Mouse (Mus musculus) limb, embryonic 13.5 days (tissue): ENCODE data around the gene Gpatch4. TPM values are rescaled to one million over a fixed set of nuclear protein-coding genes. Genes with fewer than 3 reads are reported as not detected.

Experiments used
- ATAC-seq: fragments of 200-750 bp; cut with Nextera tagmentation; 2 replicates; pipeline ENCODE4 v1.8.0; 2017; ENCODE audit warnings: low read depth, moderate number of reproducible peaks, moderate TSS enrichment; ENCODE audit not compliant: low FRiP score
- H3K27ac ChIP-seq: fragments of 300-500 bp; sonication (generic); 2 replicates; pipeline ENCODE4 v1.5.1; 2015; ENCODE audit warnings: inconsistent platforms, mild to moderate bottlenecking, moderate library complexity
- H3K27me3 ChIP-seq: fragments of 300-500 bp; sonication (generic); 2 replicates; pipeline ENCODE4 v1.6.1; 2015; ENCODE audit warnings: mild to moderate bottlenecking, inconsistent platforms
- H3K36me3 ChIP-seq: fragments of 300-500 bp; sonication (generic); 2 replicates; pipeline ENCODE4 v1.6.1; 2015; ENCODE audit warnings: inconsistent platforms, mild to moderate bottlenecking, moderate library complexity
- H3K4me1 ChIP-seq: fragments of 300-500 bp; sonication (generic); 2 replicates; pipeline ENCODE4 v1.6.1; 2015; ENCODE audit warnings: inconsistent platforms
- H3K4me2 ChIP-seq: fragments of 300-500 bp; sonication (generic); replicated peaks from 2 replicates; pipeline ENCODE4 v1.6.1; 2015; ENCODE audit warnings: inconsistent platforms, mild to moderate bottlenecking, moderate library complexity
- H3K4me3 ChIP-seq: fragments of 300-500 bp; sonication (generic); 2 replicates; pipeline ENCODE4 v1.5.1; 2015; ENCODE audit warnings: moderate library complexity, mild to moderate bottlenecking, inconsistent platforms
- H3K9ac ChIP-seq: fragments of 300-500 bp; sonication (generic); 2 replicates; pipeline ENCODE4 v1.6.1; 2015; ENCODE audit warnings: mild to moderate bottlenecking, inconsistent platforms
- H3K9me3 ChIP-seq: fragments of 300-500 bp; sonication (generic); 2 replicates; pipeline ENCODE4 v1.6.1; 2016; ENCODE audit warnings: inconsistent platforms
- WGBS: fragments of 180-500 bp; shearing (Covaris S2); methylation state at CpG from one replicate; pipeline ENCODE4 v1.1.7; 2015; 5-methylcytosine and 5-hydroxymethylcytosine counted together
- polyA plus RNA-seq: library from polyadenylated mRNA; unstranded; fragments of >200 nt; fragmentation: Nextera tagmentation; extraction: Ambion mirVana; gene quantifications from 2 replicates; pipeline ENCODE4 v1.2.1, GENCODE M21; 2015

The Gpatch4 gene
- polyA plus RNA-seq, 1 experiment from 2014 or later: 33.0 TPM

DNA sequence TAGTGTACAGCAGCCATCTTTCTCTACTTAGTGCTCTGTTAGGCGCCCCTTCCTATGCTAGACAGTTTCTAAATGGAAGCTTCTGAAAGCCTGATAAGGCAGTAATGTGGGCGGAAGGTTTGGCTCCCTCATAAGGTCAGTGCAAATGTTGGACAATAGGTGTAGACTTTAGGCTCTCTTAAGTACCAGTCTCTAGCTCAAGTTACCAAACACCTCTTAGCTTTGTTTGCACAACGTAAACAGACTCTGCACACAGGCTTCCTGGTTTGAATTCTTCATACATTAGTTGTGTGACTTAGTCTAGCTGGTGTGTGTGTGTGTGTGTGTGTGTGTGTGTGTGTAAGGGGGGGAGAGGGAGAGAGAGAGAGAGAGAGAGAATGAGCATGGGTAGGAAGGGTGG lies 6.6 kb downstream of the Gpatch4 start:
- Histone ChIP-seq H3K9ac (no peak overlapping the region), H3K4me3 (no peak overlapping the region), H3K27ac (no peak overlapping the region), H3K4me2 (no peak overlapping the region), H3K4me1 (no peaks in the 10 kb centered on the region), H3K36me3 (peaks cover 44% of the 10 kb centered on the region), H3K27me3 (no peaks in the 10 kb centered on the region), H3K9me3 (no peaks in the 10 kb centered on the region)
- 82% methylated on average over 3 of the region's 3 CpGs for WGBS
- no peak for ATAC-seq

DNA sequence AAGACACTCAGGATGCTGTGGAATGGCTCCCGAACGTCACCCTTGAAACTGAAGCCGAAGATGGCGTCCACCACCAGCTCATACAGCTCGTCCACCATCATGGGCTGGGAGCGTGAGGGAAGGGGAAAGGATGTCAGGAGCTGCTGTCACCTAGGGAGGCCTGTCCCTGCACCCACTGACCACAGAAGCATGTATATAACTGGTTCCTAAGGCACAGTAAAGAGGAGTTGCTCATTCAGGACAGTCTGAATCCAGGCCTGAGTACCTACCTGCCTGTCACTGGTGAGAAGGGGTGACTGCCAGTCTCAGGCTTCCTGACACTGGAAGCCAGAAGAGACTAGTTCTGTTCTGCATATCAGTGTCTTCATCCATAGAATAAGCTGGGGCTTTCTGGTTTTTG lies 14.1 kb downstream of the Gpatch4 start:
- 86% methylated on average over 6 of the region's 6 CpGs for WGBS
- no peak for ATAC-seq
- H3K27me3 ChIP-seq: no peaks in the 10 kb centered on the region
- peaks cover 13% of the 10 kb centered on the region for H3K4me1 ChIP-seq
- H3K9ac ChIP-seq: peak overlapping the region; percentile 91; the same call in 1 of the 2 replicates
- peak overlapping the region; percentile 86 for H3K4me3 ChIP-seq
- no peak overlapping the region for H3K27ac ChIP-seq
- no peaks in the 10 kb centered on the region for H3K9me3 ChIP-seq
- peaks cover 49% of the 10 kb centered on the region for H3K36me3 ChIP-seq
- peak overlapping the region; percentile 91 for H3K4me2 ChIP-seq

DNA sequence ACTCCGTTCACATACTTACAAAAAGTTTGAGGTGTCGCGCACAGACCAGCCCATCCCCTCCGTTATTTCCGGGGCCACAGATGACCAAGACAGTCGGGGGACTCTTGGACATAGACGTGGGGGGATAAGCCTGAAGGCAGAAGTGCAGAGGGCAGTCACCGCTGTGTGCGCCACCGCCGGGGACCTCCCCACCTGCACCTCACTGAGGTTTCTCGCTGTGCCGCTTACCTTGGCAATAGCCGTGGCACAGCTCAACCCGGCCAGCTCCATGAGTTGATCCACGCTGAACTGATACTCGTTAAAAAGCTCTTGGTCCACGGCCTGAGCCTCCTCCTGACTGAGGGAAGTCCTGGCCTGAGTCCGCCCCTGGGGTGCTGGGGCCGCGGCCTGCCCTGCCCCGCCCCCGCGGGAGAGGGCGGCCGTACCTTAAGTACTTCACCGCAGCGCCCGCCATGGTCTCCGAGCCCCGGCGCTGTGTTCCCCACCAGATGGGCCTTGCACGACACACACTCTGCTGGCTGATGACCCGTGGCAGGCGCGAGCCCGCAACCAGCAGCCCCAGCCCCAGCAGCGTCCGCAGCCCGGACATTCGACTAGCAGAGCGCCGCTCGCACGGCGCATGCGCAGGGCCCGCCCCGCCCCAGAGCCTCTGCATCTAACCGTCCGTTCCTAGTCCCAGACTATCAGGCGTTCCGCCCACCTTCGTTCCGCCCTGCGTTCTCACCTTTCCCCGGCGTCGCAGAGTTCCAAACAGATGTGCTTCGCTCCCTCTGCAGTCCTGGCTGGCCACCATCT lies 15.2 kb downstream of the Gpatch4 start, which contains the start of gene Naxe:
Gene Naxe (minus strand): TSS at position 594 of the 795 bp plus-strand sequence.
- Histone ChIP-seq H3K27ac (peak within 1 kb of the TSS; percentile 69; the same call in 1 of the 2 replicates), H3K36me3 (peaks cover 38% of the 10 kb centered on the region), H3K9me3 (no peaks in the 10 kb centered on the region), H3K27me3 (no peaks in the 10 kb centered on the region), H3K9ac (peak within 1 kb of the TSS; percentile 91), H3K4me1 (peaks cover 13% of the 10 kb centered on the region), H3K4me3 (peak within 1 kb of the TSS; percentile 86), H3K4me2 (peak within 1 kb of the TSS; percentile 91)
- peak; percentile 95 for ATAC-seq
- under 1% methylated on average over 60 of the region's 60 CpGs for WGBS

DNA sequence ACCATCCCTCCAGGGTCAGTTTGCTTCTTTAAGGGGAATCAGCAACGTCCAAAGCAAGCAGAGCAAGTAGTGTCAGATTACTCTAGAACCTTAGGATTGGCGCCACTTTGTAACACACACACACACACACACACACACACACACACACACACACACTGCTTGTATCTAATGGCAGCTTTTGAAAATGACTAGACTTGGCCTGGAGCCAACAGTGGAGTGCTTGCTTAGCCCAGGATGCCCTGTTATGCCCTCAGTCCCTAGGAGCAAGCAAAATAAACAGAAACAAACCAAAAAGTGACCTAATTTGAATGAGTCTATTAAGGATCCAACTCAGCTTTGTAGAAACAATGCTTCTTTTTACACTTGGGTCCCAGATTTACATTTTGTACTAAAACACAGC lies 25.5 kb downstream of the Gpatch4 start:
- H3K36me3 ChIP-seq: no peaks in the 10 kb centered on the region
- H3K4me2 ChIP-seq: no peak overlapping the region
- no peak overlapping the region for H3K9ac ChIP-seq
- no peak for ATAC-seq
- H3K9me3 ChIP-seq: no peaks in the 10 kb centered on the region
- no peak overlapping the region for H3K4me3 ChIP-seq
- WGBS: 13% methylated on average over 2 of the region's 2 CpGs
- H3K4me1 ChIP-seq: no peaks in the 10 kb centered on the region
- H3K27me3 ChIP-seq: peaks cover 8% of the 10 kb centered on the region
- no peak overlapping the region for H3K27ac ChIP-seq

DNA sequence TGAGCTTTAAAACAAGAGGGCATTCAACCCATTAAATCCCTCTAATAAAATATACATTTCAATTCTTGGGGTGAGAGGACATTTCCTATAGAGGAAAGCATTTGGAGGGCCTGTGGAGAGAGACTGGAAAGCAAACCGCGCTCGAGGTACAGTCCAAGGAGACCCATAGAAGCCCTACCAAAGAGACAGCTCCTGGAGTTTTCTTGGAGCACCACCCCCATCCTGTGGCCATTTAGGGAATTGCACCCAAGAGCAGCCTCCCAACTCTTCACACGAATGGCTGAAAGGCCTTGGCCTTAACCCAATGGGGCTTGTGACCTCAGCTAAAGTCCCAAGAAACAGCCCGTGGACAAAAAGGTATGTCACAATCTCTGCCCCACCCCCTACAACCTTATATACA lies 28.9 kb downstream of the Gpatch4 start:
- Histone ChIP-seq H3K36me3 (no peaks in the 10 kb centered on the region), H3K4me1 (no peaks in the 10 kb centered on the region), H3K9me3 (no peaks in the 10 kb centered on the region), H3K27me3 (peaks cover 8% of the 10 kb centered on the region), H3K27ac (no peak overlapping the region), H3K4me3 (no peak overlapping the region), H3K4me2 (no peak overlapping the region), H3K9ac (no peak overlapping the region)
- peak; percentile 44; the same call in 1 of the 2 replicates for ATAC-seq
- WGBS: 0% methylated on average over 5 of the region's 5 CpGs

DNA sequence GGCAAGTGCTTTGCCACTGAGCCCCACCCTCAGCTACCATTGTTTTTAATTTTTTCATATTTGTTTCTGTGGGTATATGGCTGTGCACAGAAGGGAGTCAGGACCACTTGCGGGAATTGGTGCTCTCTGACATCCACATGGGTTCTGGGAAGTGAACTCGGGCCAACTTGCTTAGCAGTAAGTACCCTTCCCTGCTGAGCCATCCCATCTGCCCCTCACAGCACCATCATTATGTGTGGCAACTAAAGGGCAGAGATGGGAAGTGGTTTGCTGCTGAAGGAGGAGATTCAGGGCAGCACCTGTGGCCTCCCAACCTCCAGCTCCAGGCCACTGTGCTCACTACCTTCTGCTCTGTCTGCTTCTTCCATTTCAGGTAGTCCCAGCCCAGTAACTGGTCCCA lies 30.7 kb downstream of the Gpatch4 start:
- no peak for ATAC-seq
- no peak overlapping the region for H3K4me3 ChIP-seq
- H3K27me3 ChIP-seq: peaks cover 8% of the 10 kb centered on the region
- 63% methylated on average over 2 of the region's 2 CpGs for whole genome bisulfite sequencing
- H3K27ac ChIP-seq: no peak overlapping the region
- no peaks in the 10 kb centered on the region for H3K9me3 ChIP-seq
- H3K4me2 ChIP-seq: no peak overlapping the region
- no peak overlapping the region for H3K9ac ChIP-seq
- H3K36me3 ChIP-seq: no peaks in the 10 kb centered on the region
- H3K4me1 ChIP-seq: no peaks in the 10 kb centered on the region

DNA sequence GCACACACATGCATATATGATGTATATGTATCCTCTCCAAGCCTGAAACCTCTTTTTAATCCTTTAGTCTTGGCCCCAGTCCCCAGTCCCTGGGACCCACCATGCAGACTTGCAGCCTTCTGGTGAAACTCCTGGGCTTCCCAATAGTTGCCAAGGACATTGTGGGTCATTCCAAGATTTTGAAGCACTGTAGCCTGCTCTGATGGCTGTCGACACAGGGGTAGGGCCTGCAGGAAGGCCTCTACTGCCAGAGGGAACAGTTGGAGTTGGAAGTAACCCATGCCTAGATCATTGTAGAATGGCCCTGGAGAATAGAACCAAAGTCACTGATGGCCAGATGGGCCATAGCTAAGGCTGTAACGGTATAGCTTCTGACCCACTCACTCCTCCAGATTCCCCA lies 31.4 kb downstream of the Gpatch4 start:
- H3K4me3 ChIP-seq: no peak overlapping the region
- WGBS: 73% methylated on average over 2 of the region's 2 CpGs
- no peak for ATAC-seq
- no peak overlapping the region for H3K4me2 ChIP-seq
- no peak overlapping the region for H3K9ac ChIP-seq
- no peaks in the 10 kb centered on the region for H3K36me3 ChIP-seq
- no peaks in the 10 kb centered on the region for H3K9me3 ChIP-seq
- H3K27ac ChIP-seq: no peak overlapping the region
- peaks cover 8% of the 10 kb centered on the region for H3K27me3 ChIP-seq
- H3K4me1 ChIP-seq: no peaks in the 10 kb centered on the region

DNA sequence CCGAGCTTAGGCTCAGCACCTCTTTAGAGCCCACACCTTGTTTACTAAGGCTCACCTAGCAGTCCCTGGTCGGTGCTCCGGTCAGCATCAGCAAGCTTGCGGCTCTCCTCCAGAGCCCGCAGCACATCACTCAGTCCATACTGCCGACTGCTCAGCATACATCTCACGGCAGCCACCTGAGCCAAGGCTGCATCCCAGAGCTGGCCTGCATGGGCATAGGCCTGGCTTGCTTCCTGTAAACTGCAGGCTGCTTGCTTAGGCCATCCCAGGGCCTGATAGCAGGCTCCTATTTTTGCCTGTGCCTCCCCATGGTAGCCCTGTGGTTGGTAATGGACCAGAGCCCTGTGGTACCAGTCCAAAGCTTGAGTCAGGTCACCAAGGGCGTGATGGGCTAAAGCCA lies 31.9 kb downstream of the Gpatch4 start:
- no peaks in the 10 kb centered on the region for H3K9me3 ChIP-seq
- no peaks in the 10 kb centered on the region for H3K36me3 ChIP-seq
- peaks cover 8% of the 10 kb centered on the region for H3K27me3 ChIP-seq
- ATAC-seq: no peak
- H3K4me2 ChIP-seq: no peak overlapping the region
- no peak overlapping the region for H3K9ac ChIP-seq
- no peaks in the 10 kb centered on the region for H3K4me1 ChIP-seq
- H3K27ac ChIP-seq: no peak overlapping the region
- 72% methylated on average over 8 of the region's 8 CpGs for WGBS
- no peak overlapping the region for H3K4me3 ChIP-seq

GRCm38 (mm10) chr3:88077441-88077840 lies 34.5 kb downstream of the Gpatch4 start:
- Histone ChIP-seq H3K4me1 (peaks cover 8% of the 10 kb centered on the region), H3K9ac (no peak overlapping the region), H3K4me3 (no peak overlapping the region), H3K4me2 (no peak overlapping the region), H3K9me3 (no peaks in the 10 kb centered on the region), H3K36me3 (no peaks in the 10 kb centered on the region), H3K27me3 (peaks cover under 1% of the 10 kb centered on the region; the same call in 1 of the 2 replicates), H3K27ac (no peak overlapping the region)
- ATAC-seq: no peak
- 47% methylated on average over 8 of the region's 8 CpGs for WGBS

- H3K4me1 ChIP-seq: peaks cover 16% of the 10 kb centered on the region
- H3K9ac ChIP-seq: no peak within 1 kb of the TSS
- no peaks in the 10 kb centered on the region for H3K27me3 ChIP-seq
- no peak within 1 kb of the TSS for H3K4me2 ChIP-seq
- WGBS: 71% methylated on average over 4 of the region's 4 CpGs
- no peak within 1 kb of the TSS for H3K4me3 ChIP-seq
- no peaks in the 10 kb centered on the region for H3K36me3 ChIP-seq
- H3K27ac ChIP-seq: no peak within 1 kb of the TSS
- H3K9me3 ChIP-seq: no peaks in the 10 kb centered on the region
- no peak for ATAC-seq
These were observed 35.3 kb downstream of the Gpatch4 start, which contains the start of gene Ttc24 for GRCm38 (mm10) chr3:88078204-88078603. Gene Ttc24, minus strand, starts transcription at chr3:88078304.

DNA sequence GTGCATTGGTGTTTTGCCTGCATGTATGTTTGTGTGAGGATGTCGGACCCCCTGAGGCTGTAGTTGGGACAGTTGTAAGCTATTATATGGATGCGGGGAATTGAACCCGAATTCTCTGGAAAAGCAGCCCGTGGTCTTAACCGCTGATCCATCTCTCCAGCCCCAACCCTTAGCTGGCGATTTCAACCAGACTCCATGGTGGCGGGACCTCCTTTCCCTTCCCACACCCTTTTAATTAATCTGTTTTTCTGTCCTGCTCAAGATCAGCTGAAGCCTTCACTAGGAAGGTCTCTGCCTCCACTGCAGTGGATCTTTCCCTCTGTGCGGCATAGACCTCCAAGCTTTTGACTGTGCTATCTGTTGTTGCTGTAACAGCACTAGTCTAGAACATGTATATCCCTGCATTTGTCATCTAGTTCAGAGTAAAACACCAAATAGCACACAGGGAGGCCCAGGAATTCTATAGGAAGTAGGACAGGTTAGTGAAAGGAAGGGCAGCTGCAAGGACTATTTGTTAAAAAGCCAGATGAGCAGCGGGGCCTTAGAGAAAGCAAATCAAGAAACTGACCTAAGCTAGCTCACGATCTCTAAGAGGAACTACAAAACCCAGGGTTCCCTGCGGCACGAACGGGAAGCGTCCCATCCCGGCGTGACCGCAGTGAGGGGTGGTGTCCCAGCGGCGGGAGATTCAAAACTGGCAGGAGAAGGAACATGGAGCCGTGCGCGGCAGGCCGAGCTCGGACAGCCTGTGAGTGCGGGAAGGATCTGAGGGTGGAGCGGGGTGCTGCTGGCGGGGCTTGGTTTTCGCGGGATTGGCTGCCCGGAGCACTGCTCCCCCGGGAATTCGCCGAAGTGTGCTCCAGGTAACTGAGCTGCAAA lies 38.7 kb downstream of the Gpatch4 start, which contains the start of gene Iqgap3:
Gene Iqgap3 (plus strand): TSS at position 627 of the 879 bp plus-strand sequence.
- no peaks in the 10 kb centered on the region for H3K27me3 ChIP-seq
- 19% methylated on average over 33 of the region's 33 CpGs for WGBS
- peak within 1 kb of the TSS; percentile 85 for H3K4me2 ChIP-seq
- peaks cover 26% of the 10 kb centered on the region for H3K36me3 ChIP-seq
- no peak within 1 kb of the TSS; the same call in 1 of the 2 replicates for H3K27ac ChIP-seq
- peaks cover 17% of the 10 kb centered on the region for H3K4me1 ChIP-seq
- ATAC-seq: peak; percentile 94
- H3K9me3 ChIP-seq: no peaks in the 10 kb centered on the region
- H3K4me3 ChIP-seq: peak within 1 kb of the TSS; percentile 68
- peak within 1 kb of the TSS; percentile 69 for H3K9ac ChIP-seq

GRCm38 (mm10) chr3:88082224-88082618 lies 39.3 kb downstream of the Gpatch4 start:
- Histone ChIP-seq H3K4me2 (peak overlapping the region; percentile 85), H3K9me3 (no peaks in the 10 kb centered on the region), H3K4me3 (peak overlapping the region; percentile 68), H3K9ac (peak overlapping the region; percentile 69), H3K4me1 (peaks cover 17% of the 10 kb centered on the region), H3K36me3 (peaks cover 29% of the 10 kb centered on the region), H3K27me3 (no peaks in the 10 kb centered on the region), H3K27ac (no peak overlapping the region)
- no peak for ATAC-seq
- WGBS: 2% methylated on average over 13 of the region's 13 CpGs
